Mouse (Mus musculus): ENCODE results near the gene Zwilch.
"Not testable (repeated sequence)": the region's sequence is repeated elsewhere in the genome, so short reads cannot be mapped to it uniquely, and the experiment has no call there.

Gene Zwilch

GRCm38 (mm10) chr9:64178974-64179646 is 6.2 kb upstream of the Zwilch start, which contains the start of gene Snapc5:
Gene Snapc5, plus strand, starts transcription at chr9:64179274.
- in situ Hi-C loops (cut with MboI), result no loop called here

GRCm38 (mm10) chr9:64178610-64178973 is 5.7 kb upstream of the Zwilch start:
- in situ Hi-C loops (cut with MboI), result no loop called here

DNA sequence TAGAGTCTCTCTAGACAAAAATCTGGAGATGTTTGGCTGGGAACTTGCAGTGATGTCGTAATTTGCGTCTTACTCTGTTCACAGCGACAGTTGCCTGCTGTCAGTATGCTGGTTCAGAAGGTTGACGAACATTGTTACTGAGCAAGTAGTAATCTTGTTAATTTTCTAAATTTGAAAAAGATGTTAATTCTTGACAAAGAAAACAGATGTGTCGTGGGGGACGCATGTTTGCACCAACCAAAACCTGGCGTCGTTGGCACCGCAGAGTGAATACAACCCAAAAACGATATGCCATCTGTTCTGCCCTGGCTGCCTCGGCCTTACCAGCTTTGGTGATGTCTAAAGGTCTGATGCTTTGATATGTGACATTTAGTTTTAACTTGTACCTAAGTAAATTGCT is 2.5 kb upstream of the Zwilch start:
- in situ Hi-C loops (cut with MboI), result no loop called here

- in situ Hi-C loops (cut with MboI), result no loop called here
Observed at GRCm38 (mm10) chr9:64174766-64175165, 1.9 kb upstream of the Zwilch start.

DNA sequence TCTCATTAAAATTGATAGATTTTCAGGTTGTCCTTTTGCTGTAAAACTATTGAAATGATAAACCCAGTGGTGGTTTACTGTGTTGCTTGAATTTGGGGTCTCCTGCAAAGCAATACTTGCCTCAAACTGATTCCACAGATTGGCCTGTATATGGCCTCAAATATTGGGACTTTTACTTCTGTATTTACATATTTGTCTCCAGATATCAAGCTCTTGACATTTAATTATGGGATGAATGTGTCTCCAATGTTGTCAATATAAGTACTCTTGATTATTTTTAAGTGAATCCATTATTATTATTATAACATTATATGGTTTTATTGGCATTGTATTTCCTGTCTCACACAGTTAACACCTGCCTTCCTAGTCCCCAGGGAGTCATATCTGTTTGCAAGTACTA is 1.4 kb upstream of the Zwilch start:
- in situ Hi-C loops (cut with MboI), result no loop called here

GRCm38 (mm10) chr9:64173666-64174220 is 839 bp upstream of the Zwilch start:
- in situ Hi-C loops (cut with MboI), result no loop called here

DNA sequence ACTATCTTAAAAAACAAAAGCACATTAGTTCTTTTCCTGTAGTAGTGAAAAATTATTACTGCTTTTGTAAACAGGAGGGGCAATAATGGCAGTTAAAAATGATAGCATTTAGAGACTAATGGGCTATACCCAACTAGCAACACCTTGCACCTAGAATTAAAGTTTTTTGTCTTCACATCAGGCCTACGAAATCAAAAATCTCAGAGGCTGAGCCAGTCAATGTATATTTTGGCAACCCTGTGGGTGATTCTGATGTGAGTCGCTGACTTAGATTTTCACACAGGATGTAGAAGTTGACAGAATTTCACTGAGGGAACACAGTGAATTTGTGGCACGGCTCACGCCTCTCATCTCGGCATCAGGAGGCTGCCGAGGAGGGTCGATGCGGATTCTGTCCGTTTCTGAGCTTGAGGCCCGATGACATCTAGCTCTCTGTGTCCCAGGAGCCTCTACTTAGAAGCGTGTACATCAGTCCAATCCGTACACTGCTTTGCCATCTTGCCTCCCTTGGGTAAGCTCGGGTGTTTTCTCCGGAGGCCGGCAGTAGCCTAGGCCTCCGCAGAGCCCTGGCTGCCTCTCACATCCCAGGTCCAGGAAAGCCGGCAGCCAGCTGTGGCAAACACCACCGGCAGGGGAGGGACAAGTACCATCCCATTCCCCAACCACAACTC is 624 bp downstream of the Zwilch start:
- in situ Hi-C loops (cut with MboI), result no loop called here

GRCm38 (mm10) chr9:64169967-64170366 is 2.9 kb downstream of the Zwilch start:
- in situ Hi-C loops (cut with MboI), result not testable (repeated sequence)

DNA sequence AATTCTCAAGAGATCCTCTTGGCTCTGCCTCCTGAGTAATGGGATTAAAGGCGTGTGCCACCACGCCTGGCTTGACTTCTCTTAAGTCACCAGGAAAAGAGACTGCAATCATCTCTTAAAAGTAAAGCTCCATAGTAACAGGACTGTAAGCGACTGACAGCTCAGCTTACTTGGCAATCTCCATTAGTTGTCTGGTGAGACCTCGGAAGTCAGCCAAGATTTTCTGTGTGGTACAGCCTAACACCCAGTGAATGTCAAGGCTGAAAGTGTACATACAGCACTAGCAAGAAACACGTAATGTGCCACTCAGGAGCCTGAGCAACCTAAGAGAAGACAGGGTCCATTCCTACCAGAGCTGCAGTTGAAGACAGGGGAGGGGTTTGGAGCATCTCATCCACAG is 12.4 kb downstream of the Zwilch start:
- in situ Hi-C loops (cut with MboI), result no loop called here

GRCm38 (mm10) chr9:64156641-64157040 is 16.3 kb downstream of the Zwilch start:
- in situ Hi-C loops (cut with MboI), result no loop called here

DNA sequence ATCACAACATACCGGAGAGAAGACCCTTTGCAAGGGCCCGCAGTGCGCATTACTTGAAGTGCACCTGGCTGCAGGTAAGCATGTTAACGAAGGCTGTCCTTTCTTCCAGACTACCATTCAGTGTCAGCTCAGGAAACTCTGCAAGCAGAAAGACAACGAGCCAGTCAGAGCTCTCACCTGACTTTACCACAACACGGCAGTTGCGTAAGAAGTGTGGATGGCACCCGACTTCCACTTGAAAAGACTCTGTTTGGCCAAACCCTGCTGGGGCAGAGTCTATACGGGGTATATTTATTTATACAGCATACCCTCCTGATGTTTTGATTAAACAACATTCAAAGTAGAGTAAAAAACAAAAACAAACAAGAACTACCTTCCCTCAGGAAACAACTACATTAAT is 33.0 kb downstream of the Zwilch start:
- in situ Hi-C loops (cut with MboI), result no loop called here

- in situ Hi-C loops (cut with MboI), result not testable (repeated sequence)
Observed at GRCm38 (mm10) chr9:64138896-64139295, 34.0 kb downstream of the Zwilch start.

GRCm38 (mm10) chr9:64131623-64132022 is 41.3 kb downstream of the Zwilch start:
- in situ Hi-C loops (cut with MboI), result no loop called here

GRCm38 (mm10) chr9:64126121-64126520 is 46.8 kb downstream of the Zwilch start:
- in situ Hi-C loops (cut with MboI), result no loop called here

DNA sequence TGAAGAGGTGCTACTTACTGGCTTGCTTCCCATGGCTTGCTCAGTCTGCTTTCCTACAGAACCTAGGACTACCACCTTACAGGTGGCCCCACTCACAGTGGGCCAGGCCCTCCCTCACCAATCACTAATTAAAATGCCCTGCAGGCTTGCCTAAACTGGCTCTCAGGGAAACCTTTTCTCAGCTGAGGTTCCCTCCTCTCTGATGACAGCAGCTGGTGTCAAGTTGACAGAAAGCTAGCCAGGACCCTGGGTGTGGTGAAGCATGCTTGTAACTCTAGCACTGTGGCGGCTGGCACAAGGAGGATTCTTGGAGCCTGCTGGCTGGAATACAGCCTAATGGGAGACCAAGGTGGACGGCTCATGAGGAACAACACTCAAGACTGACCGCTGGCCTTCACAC is 47.6 kb downstream of the Zwilch start:
- in situ Hi-C loops (cut with MboI), result no loop called here

- in situ Hi-C loops (cut with MboI), result not testable (repeated sequence)
Observed at GRCm38 (mm10) chr9:64124846-64125245, 48.1 kb downstream of the Zwilch start.

GRCm38 (mm10) chr9:64122601-64123000 is 50.3 kb downstream of the Zwilch start:
- in situ Hi-C loops (cut with MboI), result no loop called here

DNA sequence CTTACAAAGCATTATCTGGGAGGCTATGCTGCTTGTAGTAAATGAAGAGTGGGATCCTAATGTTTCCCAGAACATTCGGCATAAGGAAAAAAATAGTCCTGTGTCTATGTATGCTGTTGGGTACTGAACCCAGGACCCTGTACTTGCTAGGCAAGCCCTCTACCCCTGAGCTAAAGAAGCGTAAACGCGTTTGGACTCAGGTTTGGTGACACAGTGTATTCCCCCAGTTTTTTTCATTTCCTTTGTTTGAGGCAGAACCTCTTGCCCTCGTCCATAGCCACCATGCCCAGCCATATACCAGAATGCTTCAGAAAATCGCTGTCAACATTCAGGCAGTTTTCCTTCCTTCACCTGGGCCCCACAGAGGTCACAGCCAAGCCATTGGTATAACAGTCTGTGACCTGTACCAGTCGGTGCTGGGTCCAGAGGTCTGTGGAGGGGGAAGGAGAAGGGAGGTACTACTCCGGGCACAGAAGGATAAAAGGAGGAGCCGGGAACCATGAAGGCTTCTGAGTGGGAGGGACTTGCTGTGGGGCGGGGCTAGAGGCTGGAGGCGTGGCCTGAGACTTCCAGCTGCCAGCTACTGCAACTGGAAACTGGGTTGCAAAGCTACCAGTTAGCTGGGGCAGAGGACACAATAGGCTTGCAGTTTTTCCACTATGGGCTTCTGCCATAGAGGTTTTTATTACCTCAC is 52.2 kb downstream of the Zwilch start:
- in situ Hi-C loops (cut with MboI), result no loop called here

DNA sequence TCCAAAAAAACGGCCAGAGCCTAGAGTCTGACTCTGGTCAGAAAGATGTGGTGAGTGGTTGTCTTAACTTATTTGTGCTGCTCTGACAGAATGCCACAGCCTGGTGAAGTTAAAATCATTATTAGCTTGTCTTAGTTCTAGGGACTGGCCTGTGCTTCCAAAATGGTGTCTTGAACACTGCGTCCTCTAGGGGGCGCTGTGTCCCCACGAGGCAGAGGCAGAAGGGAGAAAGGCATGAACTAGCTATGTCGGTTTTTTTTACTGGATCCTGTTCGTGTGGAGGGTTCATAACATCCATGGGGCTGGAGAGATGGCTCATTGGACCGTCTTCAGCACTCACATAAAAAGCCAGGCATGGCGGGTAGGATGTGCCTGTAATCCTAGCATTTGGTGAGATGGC is 53.0 kb downstream of the Zwilch start:
- in situ Hi-C loops (cut with MboI), result no loop called here

GRCm38 (mm10) chr9:64116876-64117275 is 56.0 kb downstream of the Zwilch start, which contains the start of gene Lctl:
Gene Lctl, plus strand, starts transcription at chr9:64117147.
- in situ Hi-C loops (cut with MboI), result no loop called here

- in situ Hi-C loops (cut with MboI), result no loop called here
Observed at GRCm38 (mm10) chr9:64115756-64116155, 57.1 kb downstream of the Zwilch start.

DNA sequence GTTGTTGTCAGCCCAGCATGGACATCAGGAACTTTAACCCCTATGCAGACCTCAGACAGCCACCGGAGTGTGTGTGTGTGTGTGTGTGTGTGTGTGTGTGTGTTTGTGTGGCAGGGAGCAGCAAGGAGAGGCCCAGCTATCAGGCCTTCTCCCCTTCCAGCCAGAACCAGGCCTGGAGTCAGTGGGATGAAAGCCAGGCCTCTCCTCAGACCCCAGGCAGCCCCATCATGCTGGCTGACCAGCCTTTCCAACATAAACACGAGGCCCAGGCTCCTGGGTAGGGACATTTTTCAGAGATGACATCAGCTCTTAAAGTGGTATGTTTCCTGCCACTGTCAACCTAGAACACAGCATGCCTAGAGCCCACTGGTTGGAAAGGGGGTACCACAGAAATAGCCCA is 58.3 kb downstream of the Zwilch start:
- in situ Hi-C loops (cut with MboI), result no loop called here

DNA sequence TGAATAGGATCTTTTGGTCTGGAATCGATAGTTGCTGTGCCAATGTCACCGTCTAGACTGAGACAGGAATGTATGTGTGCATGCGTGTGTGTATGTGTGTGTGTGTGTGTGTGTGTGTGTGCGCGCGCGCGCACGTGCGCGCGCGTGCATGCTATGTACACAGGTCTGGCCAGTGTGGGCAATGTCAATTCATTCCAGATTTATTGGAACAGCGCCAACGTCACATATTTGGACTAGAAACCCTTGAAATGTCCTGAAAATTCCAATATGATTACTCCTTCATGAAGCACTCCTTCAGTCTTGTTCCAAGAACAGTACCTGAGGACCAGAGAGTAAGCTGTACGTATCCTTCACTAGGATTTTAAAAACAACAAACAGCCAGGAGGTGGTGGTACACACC is 62.4 kb downstream of the Zwilch start:
- in situ Hi-C loops (cut with MboI), result no loop called here

All from mature B cell (primary cell).